Mouse (Mus musculus) megakaryocyte progenitor cell, adult 5-6 weeks (primary cell): ENCODE data around the gene Slc22a15. TPM values are rescaled to one million over a fixed set of nuclear protein-coding genes. Genes with fewer than 3 reads are reported as not detected.

ENCODE experiments used
- ATAC-seq: replicated peaks from 2 replicates; pipeline ENCODE4 v1.8.0; 2016; ENCODE audit warnings: mild to moderate bottlenecking, moderate TSS enrichment, inconsistent platforms; ENCODE audit not compliant: poor library complexity
- total RNA-seq, 2 experiments: library from RNA; stranded (forward) in 1 of 2; stranded (reverse) in 1 of 2; fragments of 157-497, 149-512 nt in 1 of 2; fragments of 200-1000 nt in 1 of 2; gene quantifications; 2 replicates each; pipeline versions ENCODE4 v1.2.3 to v1.2.4; 2015 to 2017

The Slc22a15 gene
- total RNA-seq, 2 experiments from 2014 or later: 7.4 to 9.5 TPM

- no peak for ATAC-seq
Observed at GRCm38 (mm10) chr3:101873061-101873675, 51.1 kb downstream of the Slc22a15 start.

GRCm38 (mm10) chr3:101871951-101872350 lies 52.3 kb downstream of the Slc22a15 start:
- no peak for ATAC-seq

GRCm38 (mm10) chr3:101867001-101867421 lies 57.2 kb downstream of the Slc22a15 start:
- ATAC-seq: no peak

- ATAC-seq: no peak
Observed at GRCm38 (mm10) chr3:101861856-101862255, 62.4 kb downstream of the Slc22a15 start.

GRCm38 (mm10) chr3:101860151-101860550 lies 64.1 kb downstream of the Slc22a15 start:
- ATAC-seq: no peak

GRCm38 (mm10) chr3:101859740-101860139 lies 64.5 kb downstream of the Slc22a15 start:
- ATAC-seq: no peak

- no peak for ATAC-seq
Observed at GRCm38 (mm10) chr3:101854075-101854474, 70.2 kb downstream of the Slc22a15 start.

GRCm38 (mm10) chr3:101851363-101851762 lies 72.9 kb downstream of the Slc22a15 start:
- ATAC-seq: no peak

GRCm38 (mm10) chr3:101848816-101849215 lies 75.4 kb downstream of the Slc22a15 start, which contains the start of gene Mab21l3:
TSS of gene Mab21l3 (minus strand) at chr3:101848959.
- no peak for ATAC-seq

GRCm38 (mm10) chr3:101846096-101846495 lies 78.2 kb downstream of the Slc22a15 start:
- ATAC-seq: no peak

- no peak for ATAC-seq
Observed at GRCm38 (mm10) chr3:101842372-101843094, 81.7 kb downstream of the Slc22a15 start.

- ATAC-seq: no peak
Observed at GRCm38 (mm10) chr3:101839327-101839726, 84.9 kb downstream of the Slc22a15 start.

GRCm38 (mm10) chr3:101836971-101837370 lies 87.3 kb downstream of the Slc22a15 start:
- ATAC-seq: no peak

- peak; percentile 64 for ATAC-seq
Observed at GRCm38 (mm10) chr3:101836532-101836931, 87.7 kb downstream of the Slc22a15 start.

GRCm38 (mm10) chr3:101836045-101836444 lies 88.2 kb downstream of the Slc22a15 start:
- peak; percentile 69 for ATAC-seq

GRCm38 (mm10) chr3:101831189-101831858 lies 92.9 kb downstream of the Slc22a15 start:
- ATAC-seq: peak; percentile 44

GRCm38 (mm10) chr3:101829881-101830616 lies 94.2 kb downstream of the Slc22a15 start:
- no peak for ATAC-seq

GRCm38 (mm10) chr3:101828595-101828994 lies 95.7 kb downstream of the Slc22a15 start:
- ATAC-seq: no peak

GRCm38 (mm10) chr3:101827220-101827715 lies 97.0 kb downstream of the Slc22a15 start:
- no peak for ATAC-seq

- ATAC-seq: no peak
Observed at GRCm38 (mm10) chr3:101824338-101824737, 99.9 kb downstream of the Slc22a15 start.

- ATAC-seq: no peak
Observed at GRCm38 (mm10) chr3:101822052-101822451, 102.2 kb downstream of the Slc22a15 start.
